Mouse (Mus musculus) small intestine, adult 2 months (tissue): ENCODE measurements at regions not wholly inside any gene's neighbourhood (a gene's known extent, or its start where the extent isn't known, plus 50 kb on each side); places are given as distances from the start of the nearest gene placed in this dataset.

ENCODE experiments used
- H3K27ac ChIP-seq: fragments of 200-500 bp; 2 replicates; pipeline ENCODE4 v1.5.1; 2012; ENCODE audit warnings: low read depth, low read length, control low read depth, inconsistent platforms; ENCODE audit not compliant: insufficient read depth
- H3K27me3 ChIP-seq: fragments of 200-500 bp; 2 replicates; pipeline ENCODE4 v1.6.1; 2012; ENCODE audit warnings: mild to moderate bottlenecking, moderate library complexity, low read length, inconsistent platforms; ENCODE audit not compliant: control insufficient read depth, insufficient read depth
- H3K36me3 ChIP-seq: fragments of 200-500 bp; 2 replicates; pipeline ENCODE4 v1.6.1; 2012; ENCODE audit warnings: mild to moderate bottlenecking, low read length, control low read depth, inconsistent platforms; ENCODE audit not compliant: control insufficient read depth, insufficient read depth
- H3K4me1 ChIP-seq: fragments of 200-500 bp; 2 replicates; pipeline ENCODE4 v1.6.1; 2012; ENCODE audit warnings: low read length, inconsistent platforms, mixed read lengths; ENCODE audit not compliant: control insufficient read depth, insufficient read depth, insufficient read length
- H3K4me3 ChIP-seq: fragments of 200-500 bp; 2 replicates; pipeline ENCODE4 v1.5.1; 2012; ENCODE audit warnings: low read depth, mild to moderate bottlenecking, control low read depth, inconsistent platforms, low read length, moderate library complexity
- CTCF ChIP-seq: fragments of 200-500 bp; IDR thresholded peaks from 2 replicates; pipeline ENCODE4 v1.5.1; 2012; ENCODE audit warnings: low read depth, mild to moderate bottlenecking, control low read depth, inconsistent platforms, low read length, moderate library complexity, mixed read lengths; ENCODE audit not compliant: insufficient replicate concordance, insufficient read length; ENCODE audit errors: extremely low read depth
- POLR2A ChIP-seq: fragments of 200-500 bp; IDR thresholded peaks from 2 replicates; pipeline ENCODE4 v1.6.1; 2012; ENCODE audit warnings: low read depth, mild to moderate bottlenecking, control low read depth, inconsistent platforms, low read length, moderate library complexity
- WGBS: fragments of 180-500 bp; shearing (Covaris S2); methylation state at CpG from one replicate; pipeline ENCODE4 v1.1.7; 2018; 5-methylcytosine and 5-hydroxymethylcytosine counted together

GRCm38 (mm10) chr1:88575917-88576669 is 66.2 kb upstream of the Glrp1 start:
- H3K27ac ChIP-seq: 0 out of 2 replicates have a peak overlapping the region, but pooled peaks have one; percentile 1

GRCm38 (mm10) chr1:88575291-88575690 is 65.4 kb upstream of the Glrp1 start:
- 60% methylated on average over 4 of the region's 4 CpGs for WGBS

More at GRCm38 (mm10) chr1:88575917-88576669, 66.2 kb upstream of the Glrp1 start:
- H3K36me3 ChIP-seq: no peaks in the 10 kb centered on the region
- peaks cover 5% of the 10 kb centered on the region; the same call in 1 of the 2 replicates for H3K4me1 ChIP-seq
- WGBS: 29% methylated on average over 14 of the region's 14 CpGs
- H3K4me3 ChIP-seq: peak overlapping the region; percentile 34
- no peaks in the 10 kb centered on the region for H3K27me3 ChIP-seq
- no peak for TF ChIP-seq POLR2A
- TF ChIP-seq CTCF: no peak

GRCm38 (mm10) chr1:88572161-88572560 is 62.3 kb upstream of the Glrp1 start:
- H3K27ac ChIP-seq: no peak overlapping the region
- H3K4me1 ChIP-seq: peaks cover 5% of the 10 kb centered on the region; the same call in 1 of the 2 replicates
- H3K36me3 ChIP-seq: no peaks in the 10 kb centered on the region
- H3K4me3 ChIP-seq: no peak overlapping the region
- WGBS: 86% methylated on average over 13 of the region's 13 CpGs
- TF ChIP-seq CTCF: no peak
- no peak for TF ChIP-seq POLR2A
- H3K27me3 ChIP-seq: no peaks in the 10 kb centered on the region

More at GRCm38 (mm10) chr1:88575291-88575690, 65.4 kb upstream of the Glrp1 start:
- Histone ChIP-seq H3K4me3 (no peak overlapping the region), H3K27me3 (no peaks in the 10 kb centered on the region), H3K27ac (no peak overlapping the region), H3K4me1 (peaks cover 5% of the 10 kb centered on the region; the same call in 1 of the 2 replicates), H3K36me3 (no peaks in the 10 kb centered on the region)
- TF ChIP-seq CTCF (no peak), POLR2A (no peak)

- no peaks in the 10 kb centered on the region for H3K4me1 ChIP-seq
- WGBS: 83% methylated on average over 6 of the region's 6 CpGs
- no peak overlapping the region for H3K27ac ChIP-seq
- no peaks in the 10 kb centered on the region for H3K27me3 ChIP-seq
- TF ChIP-seq POLR2A: no peak
- no peak for TF ChIP-seq CTCF
- no peak overlapping the region for H3K4me3 ChIP-seq
- no peaks in the 10 kb centered on the region for H3K36me3 ChIP-seq
Measured at GRCm38 (mm10) chr1:88568447-88569053, 58.7 kb upstream of the Glrp1 start.

- no peaks in the 10 kb centered on the region for H3K4me1 ChIP-seq
- 85% methylated on average over 1 of the region's 1 CpGs for WGBS
- no peak overlapping the region for H3K4me3 ChIP-seq
- no peaks in the 10 kb centered on the region for H3K36me3 ChIP-seq
- TF ChIP-seq POLR2A: no peak
- TF ChIP-seq CTCF: no peak
- H3K27ac ChIP-seq: no peak overlapping the region
- H3K27me3 ChIP-seq: no peaks in the 10 kb centered on the region
Measured at GRCm38 (mm10) chr1:88567198-88567597, 57.3 kb upstream of the Glrp1 start.

- H3K36me3 ChIP-seq: no peaks in the 10 kb centered on the region
- TF ChIP-seq POLR2A: no peak
- no peak for TF ChIP-seq CTCF
- H3K27me3 ChIP-seq: no peaks in the 10 kb centered on the region
- peak overlapping the region; percentile 30; the same call in 1 of the 2 replicates for H3K27ac ChIP-seq
- H3K4me1 ChIP-seq: no peaks in the 10 kb centered on the region
- no peak overlapping the region for H3K4me3 ChIP-seq
Measured at GRCm38 (mm10) chr1:88566426-88566825, 56.6 kb upstream of the Glrp1 start.

- H3K27ac ChIP-seq: no peak overlapping the region
- no peaks in the 10 kb centered on the region for H3K36me3 ChIP-seq
- no peak for TF ChIP-seq POLR2A
- TF ChIP-seq CTCF: no peak
- WGBS: 33% methylated on average over 4 of the region's 4 CpGs
- H3K4me1 ChIP-seq: no peaks in the 10 kb centered on the region
- H3K27me3 ChIP-seq: no peaks in the 10 kb centered on the region
- no peak overlapping the region for H3K4me3 ChIP-seq
Measured at GRCm38 (mm10) chr1:88564825-88565224, 55.0 kb upstream of the Glrp1 start.
